Mouse (Mus musculus): ENCODE measurements around the gene Galnt9.

DNA sequence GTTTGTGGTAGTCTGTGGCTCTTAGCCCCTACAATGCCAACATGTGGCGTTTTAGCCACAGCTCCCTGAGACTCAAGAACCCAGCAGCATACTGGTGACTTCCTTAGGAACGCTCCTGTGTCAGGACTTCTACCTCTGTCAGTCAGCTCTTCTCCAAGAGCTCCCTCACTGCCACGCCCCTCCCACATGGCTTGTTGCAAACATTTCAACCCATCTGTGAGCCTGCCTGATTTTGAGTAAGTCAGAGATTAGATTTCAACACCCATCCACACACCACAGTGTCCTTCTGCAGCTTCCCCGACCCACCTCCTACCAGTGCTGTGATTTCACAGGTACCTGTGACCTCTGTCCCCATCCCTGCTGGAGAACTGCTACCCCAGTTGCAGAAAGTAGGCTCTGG lies 43.9 kb upstream of the Galnt9 start:
- no peak for TF ChIP-seq CTCF (IDR thresholded peaks at IDR 0.05; ENCODE audit: low read depth)
- TF ChIP-seq EP300 (IDR thresholded peaks at IDR 0.05; ENCODE audit: low read depth), result no peak
